Mouse (Mus musculus): ENCODE results near the gene Azin2. TPM values are rescaled to one million over a fixed set of nuclear protein-coding genes. Genes with fewer than 3 reads are reported as not detected.

Azin2 gene
- total RNA-seq, 4 experiments from 2014 or later: 2.5 to 5.5 (median 3.2) TPM

- DNase-seq (ENCODE audit: low spot score): peak; percentile 55
These were observed 62.9 kb downstream of the Azin2 start for GRCm38 (mm10) chr4:128899332-128899731.

- no peak for DNase-seq (ENCODE audit: low spot score)
These were observed 64.3 kb downstream of the Azin2 start for GRCm38 (mm10) chr4:128897911-128898421.

- DNase-seq (ENCODE audit: low spot score): no peak
These were observed 65.6 kb downstream of the Azin2 start for GRCm38 (mm10) chr4:128896667-128897066.

- DNase-seq (ENCODE audit: low spot score): no peak
These were observed 66.4 kb downstream of the Azin2 start for GRCm38 (mm10) chr4:128895841-128896240.

GRCm38 (mm10) chr4:128894112-128894511 is 68.1 kb downstream of the Azin2 start:
- DNase-seq (ENCODE audit: low spot score): no peak

GRCm38 (mm10) chr4:128892188-128892587 is 70.1 kb downstream of the Azin2 start:
- DNase-seq (ENCODE audit: low spot score): no peak

GRCm38 (mm10) chr4:128891746-128892145 is 70.5 kb downstream of the Azin2 start:
- no peak for DNase-seq (ENCODE audit: low spot score)

- peak; percentile 48 for DNase-seq (ENCODE audit: low spot score)
These were observed 71.1 kb downstream of the Azin2 start for GRCm38 (mm10) chr4:128891157-128891556.

- DNase-seq (ENCODE audit: low spot score): no peak
These were observed 72.3 kb downstream of the Azin2 start for GRCm38 (mm10) chr4:128889752-128890630.

GRCm38 (mm10) chr4:128888436-128888990 is 73.7 kb downstream of the Azin2 start:
- no peak for DNase-seq (ENCODE audit: low spot score)

GRCm38 (mm10) chr4:128887641-128888091 is 74.6 kb downstream of the Azin2 start:
- DNase-seq (ENCODE audit: low spot score): no peak

- no peak for DNase-seq (ENCODE audit: low spot score)
These were observed 75.2 kb downstream of the Azin2 start for GRCm38 (mm10) chr4:128887026-128887425.

- no peak for DNase-seq (ENCODE audit: low spot score)
These were observed 75.7 kb downstream of the Azin2 start for GRCm38 (mm10) chr4:128886571-128886970.

- DNase-seq (ENCODE audit: low spot score): no peak
These were observed 76.7 kb downstream of the Azin2 start for GRCm38 (mm10) chr4:128885540-128885939.

- no peak for DNase-seq (ENCODE audit: low spot score)
These were observed 77.5 kb downstream of the Azin2 start for GRCm38 (mm10) chr4:128884711-128885095.

GRCm38 (mm10) chr4:128883801-128884710 is 78.2 kb downstream of the Azin2 start:
- no peak for DNase-seq (ENCODE audit: low spot score)

- DNase-seq (ENCODE audit: low spot score): peak; percentile 49
These were observed 78.9 kb downstream of the Azin2 start, which contains the start of gene Trim62 for GRCm38 (mm10) chr4:128883379-128883781. Gene Trim62 (plus strand): TSS chr4:128883580.

Data from heart, adult 8-10 months (tissue).